Mouse (Mus musculus) stomach, embryonic 16.5 days (tissue): Measurements from ENCODE around the gene Dbf4. TPM values are rescaled to one million over a fixed set of nuclear protein-coding genes. Genes with fewer than 3 reads are reported as not detected.

Experiments
- ATAC-seq: fragments of 200-750 bp; cut with Nextera tagmentation; 2 replicates; pipeline ENCODE4 v1.8.0; 2017; ENCODE audit warnings: moderate number of reproducible peaks, moderate TSS enrichment; ENCODE audit not compliant: insufficient read depth, low FRiP score
- H3K27ac ChIP-seq: fragments of 300-500 bp; sonication (generic); 2 replicates; pipeline ENCODE4 v1.5.1; 2014; ENCODE audit warnings: low read length
- H3K27me3 ChIP-seq: fragments of 300-500 bp; sonication (generic); 2 replicates; pipeline ENCODE4 v1.6.1; 2014; ENCODE audit warnings: low read length, control low read depth, mixed read lengths; ENCODE audit not compliant: control insufficient read depth, insufficient read depth
- H3K36me3 ChIP-seq: fragments of 300-500 bp; sonication (generic); 2 replicates; pipeline ENCODE4 v1.6.1; 2014; ENCODE audit warnings: low read length; ENCODE audit not compliant: control insufficient read depth, insufficient read depth
- H3K4me1 ChIP-seq: fragments of 300-500 bp; sonication (generic); 2 replicates; pipeline ENCODE4 v1.6.1; 2014; ENCODE audit warnings: low read length, control low read depth, mixed read lengths; ENCODE audit not compliant: control insufficient read depth, insufficient read depth
- H3K4me2 ChIP-seq: fragments of 300-500 bp; sonication (generic); 2 replicates; pipeline ENCODE4 v1.6.1; 2014; ENCODE audit warnings: low read depth, low read length, mixed read lengths
- H3K4me3 ChIP-seq: fragments of 300-500 bp; sonication (generic); replicated peaks from 2 replicates; pipeline ENCODE4 v1.5.1; 2014; ENCODE audit warnings: mild to moderate bottlenecking, low read length
- H3K9ac ChIP-seq: fragments of 300-500 bp; sonication (generic); 2 replicates; pipeline ENCODE4 v1.6.1; 2014; ENCODE audit warnings: low read length
- H3K9me3 ChIP-seq: fragments of 300-500 bp; sonication (generic); replicated peaks from 2 replicates; pipeline ENCODE4 v1.6.1; 2016; ENCODE audit warnings: low read length, control low read depth; ENCODE audit not compliant: control insufficient read depth
- WGBS: fragments of 180-500 bp; shearing (Covaris S2); extraction: QIAGEN DNeasy Blood & Tissue Kit; methylation state at CpG from one replicate; pipeline ENCODE4 v1.1.7; 2014; 5-methylcytosine and 5-hydroxymethylcytosine counted together
- polyA plus RNA-seq: library from polyadenylated mRNA; unstranded; fragments of >200 nt; fragmentation: Nextera tagmentation; extraction: Ambion mirVana; gene quantifications from 2 replicates; pipeline ENCODE4 v1.2.1, GENCODE M21; 2015

Gene Dbf4
- polyA plus RNA-seq, 1 experiment from 2014 or later = 30.9 TPM

DNA sequence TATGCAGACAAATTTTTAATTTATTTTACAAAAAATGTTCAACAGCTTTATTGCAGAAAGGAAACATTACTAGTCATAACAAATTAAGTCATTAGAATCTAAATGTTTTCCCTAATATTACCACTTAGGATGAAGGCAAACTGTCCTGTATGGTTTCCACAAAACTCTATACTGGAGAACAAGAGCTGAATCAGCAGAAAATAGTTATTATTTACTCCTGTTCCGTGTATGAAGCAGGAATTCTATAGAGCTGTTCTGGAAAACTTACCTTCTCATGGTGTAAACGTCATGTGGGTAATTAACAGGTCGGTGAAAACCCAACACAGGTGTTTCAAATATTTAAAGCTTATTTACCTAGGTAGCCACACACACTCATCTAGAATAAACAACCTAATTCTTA lies 1.1 kb downstream of the Dbf4 start:
- H3K27ac ChIP-seq = no peak overlapping the region
- peak overlapping the region; percentile 63 for H3K4me2 ChIP-seq
- H3K9me3 ChIP-seq = no peaks in the 10 kb centered on the region
- H3K36me3 ChIP-seq = peaks cover 4% of the 10 kb centered on the region; the same call in 1 of the 2 replicates
- H3K9ac ChIP-seq = no peak overlapping the region
- no peak for ATAC-seq
- WGBS = 6% methylated on average over 3 of the region's 3 CpGs
- H3K4me1 ChIP-seq = peaks cover 5% of the 10 kb centered on the region; the same call in 1 of the 2 replicates
- no peaks in the 10 kb centered on the region for H3K27me3 ChIP-seq
- peak overlapping the region; percentile 86 for H3K4me3 ChIP-seq

- Histone ChIP-seq H3K36me3 (peaks cover 4% of the 10 kb centered on the region; the same call in 1 of the 2 replicates), H3K9me3 (no peaks in the 10 kb centered on the region), H3K9ac (no peak overlapping the region), H3K27me3 (no peaks in the 10 kb centered on the region), H3K4me3 (no peak overlapping the region), H3K4me2 (no peak overlapping the region), H3K4me1 (no peaks in the 10 kb centered on the region), H3K27ac (no peak overlapping the region)
- ATAC-seq = no peak
- WGBS = 49% methylated on average over 1 of the region's 1 CpGs
Observed at GRCm38 (mm10) chr5:8417443-8417842, 5.1 kb downstream of the Dbf4 start.

GRCm38 (mm10) chr5:8416683-8417413 lies 5.7 kb downstream of the Dbf4 start:
- H3K9me3 ChIP-seq = no peaks in the 10 kb centered on the region
- H3K4me2 ChIP-seq = no peak overlapping the region
- H3K4me1 ChIP-seq = no peaks in the 10 kb centered on the region
- no peak overlapping the region for H3K27ac ChIP-seq
- WGBS = 88% methylated on average over 3 of the region's 3 CpGs
- H3K4me3 ChIP-seq = no peak overlapping the region
- peaks cover 6% of the 10 kb centered on the region; the same call in 1 of the 2 replicates for H3K36me3 ChIP-seq
- no peak for ATAC-seq
- no peak overlapping the region for H3K9ac ChIP-seq
- H3K27me3 ChIP-seq = no peaks in the 10 kb centered on the region

- H3K27ac ChIP-seq = no peak overlapping the region
- H3K27me3 ChIP-seq = no peaks in the 10 kb centered on the region
- no peaks in the 10 kb centered on the region for H3K4me1 ChIP-seq
- H3K36me3 ChIP-seq = peaks cover 18% of the 10 kb centered on the region
- 91% methylated on average over 4 of the region's 4 CpGs for WGBS
- no peak overlapping the region for H3K9ac ChIP-seq
- no peak for ATAC-seq
- H3K4me3 ChIP-seq = no peak overlapping the region
- no peaks in the 10 kb centered on the region for H3K9me3 ChIP-seq
- H3K4me2 ChIP-seq = no peak overlapping the region
Observed at GRCm38 (mm10) chr5:8408746-8409145, 13.8 kb downstream of the Dbf4 start.

DNA sequence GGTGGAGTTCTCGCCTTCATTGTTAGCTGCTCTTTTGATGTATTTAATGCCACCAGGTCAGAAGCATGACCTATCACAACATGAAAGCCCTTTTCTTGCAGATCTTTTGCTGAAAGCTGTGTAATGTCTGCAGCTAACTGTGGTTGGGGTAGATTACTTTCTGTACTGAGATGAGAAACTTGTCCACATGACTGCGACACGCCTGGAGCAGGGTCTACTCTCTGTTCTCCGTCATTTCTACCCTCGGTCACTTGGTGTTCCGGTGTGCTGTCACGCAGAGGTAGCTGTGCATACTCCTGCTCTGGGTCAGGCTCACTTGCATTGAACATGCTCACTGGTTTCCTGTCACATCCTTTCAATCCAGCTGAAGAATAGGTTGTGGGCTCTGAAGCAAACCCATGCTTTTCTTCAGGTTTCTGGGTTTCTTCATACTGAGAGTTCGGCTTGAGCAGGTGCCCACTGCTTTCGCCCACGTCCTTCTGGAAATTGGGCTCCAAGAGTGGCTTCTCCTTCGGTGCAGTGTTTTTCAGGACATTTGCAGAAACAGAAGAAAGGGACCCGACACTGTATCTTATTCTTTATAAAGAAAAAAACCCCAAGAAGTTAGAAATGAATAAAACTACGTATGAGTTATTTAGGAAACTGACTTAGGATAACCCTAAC lies 24.8 kb downstream of the Dbf4 start:
- H3K36me3 ChIP-seq = no peaks in the 10 kb centered on the region; the same call in 1 of the 2 replicates
- 93% methylated on average over 13 of the region's 13 CpGs for WGBS
- ATAC-seq = no peak

DNA sequence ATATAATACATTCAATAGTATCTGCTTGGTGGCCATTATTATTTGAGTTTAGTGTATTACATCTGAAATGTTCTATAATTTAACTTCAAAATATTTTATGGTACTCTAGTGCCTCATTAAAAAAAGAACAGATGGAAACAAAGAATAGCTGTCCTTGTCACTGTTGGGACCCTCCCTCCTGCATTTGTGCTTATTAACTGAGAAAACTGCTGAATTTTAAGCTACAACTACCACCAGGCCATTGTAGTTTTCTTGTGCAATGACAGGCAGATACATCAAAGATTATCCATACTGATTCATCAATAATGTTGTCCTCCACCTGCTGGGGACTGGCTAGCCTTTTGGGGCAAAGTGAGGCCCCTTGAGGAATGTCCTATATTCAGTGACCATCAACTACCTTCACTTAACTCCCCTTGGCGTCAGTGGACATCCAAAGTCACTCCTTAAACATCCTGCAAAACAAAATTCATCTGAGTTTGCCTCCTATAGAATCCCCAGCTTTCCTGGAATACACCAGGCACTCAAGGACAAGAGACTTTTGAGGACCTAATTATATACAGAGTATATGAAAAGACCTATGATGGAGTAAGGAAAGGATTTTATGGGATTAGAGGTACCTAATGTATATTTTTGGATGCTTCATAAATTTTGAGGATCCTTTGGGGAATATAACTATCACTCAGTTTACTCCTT lies 28.5 kb downstream of the Dbf4 start:
- H3K4me2 ChIP-seq = no peak overlapping the region
- H3K27me3 ChIP-seq = no peaks in the 10 kb centered on the region
- ATAC-seq = no peak
- H3K9me3 ChIP-seq = no peaks in the 10 kb centered on the region
- no peak overlapping the region for H3K27ac ChIP-seq
- no peaks in the 10 kb centered on the region for H3K4me1 ChIP-seq
- no peak overlapping the region for H3K4me3 ChIP-seq
- no peaks in the 10 kb centered on the region; the same call in 1 of the 2 replicates for H3K36me3 ChIP-seq
- WGBS = 63% methylated on average over 1 of the region's 1 CpGs
- no peak overlapping the region for H3K9ac ChIP-seq

More for the DNA sequence above, 24.8 kb downstream of the Dbf4 start:
- Histone ChIP-seq H3K27me3 (no peaks in the 10 kb centered on the region), H3K27ac (no peak overlapping the region), H3K4me2 (no peak overlapping the region), H3K4me3 (no peak overlapping the region), H3K9ac (no peak overlapping the region), H3K9me3 (no peaks in the 10 kb centered on the region), H3K4me1 (no peaks in the 10 kb centered on the region)

DNA sequence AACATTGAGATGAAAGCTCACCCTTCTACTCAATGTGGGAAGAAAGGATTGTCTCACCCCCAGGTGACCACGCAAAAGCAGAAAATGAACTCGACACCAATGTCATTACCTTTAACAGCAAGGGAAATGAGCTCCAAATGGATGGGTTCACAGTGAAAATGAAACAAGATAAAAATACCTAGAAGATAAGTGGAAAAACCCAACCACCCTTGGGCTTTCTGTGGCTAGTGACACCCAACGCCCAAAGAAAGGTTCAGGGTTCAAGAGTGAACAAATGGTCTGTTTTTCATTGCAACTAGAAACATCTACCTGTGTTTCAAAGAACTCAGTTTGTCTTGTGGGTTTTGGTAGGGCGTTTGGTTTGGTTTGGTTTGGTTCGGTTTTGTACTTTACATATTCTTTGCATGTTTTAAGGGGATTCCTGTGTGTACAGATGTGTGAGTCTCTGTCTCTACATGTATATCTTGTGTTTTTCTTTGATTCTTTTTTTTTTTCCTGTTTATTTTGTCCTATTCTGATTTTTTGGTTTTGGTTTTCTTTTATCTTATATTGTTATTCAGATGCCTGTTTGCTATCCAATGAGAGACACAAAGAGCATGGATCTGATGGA lies 48.1 kb downstream of the Dbf4 start:
- no peaks in the 10 kb centered on the region for H3K27me3 ChIP-seq
- H3K4me3 ChIP-seq = no peak overlapping the region
- H3K9me3 ChIP-seq = no peaks in the 10 kb centered on the region
- no peak overlapping the region for H3K4me2 ChIP-seq
- H3K36me3 ChIP-seq = no peaks in the 10 kb centered on the region
- no peak overlapping the region for H3K9ac ChIP-seq
- no peak overlapping the region for H3K27ac ChIP-seq
- no peak for ATAC-seq
- 79% methylated on average over 5 of the region's 5 CpGs for WGBS
- no peaks in the 10 kb centered on the region for H3K4me1 ChIP-seq

GRCm38 (mm10) chr5:8373415-8373814 lies 49.1 kb downstream of the Dbf4 start:
- H3K4me2 ChIP-seq = no peak overlapping the region
- 69% methylated on average over 4 of the region's 4 CpGs for WGBS
- no peaks in the 10 kb centered on the region for H3K4me1 ChIP-seq
- H3K36me3 ChIP-seq = no peaks in the 10 kb centered on the region
- no peak overlapping the region for H3K4me3 ChIP-seq
- no peak for ATAC-seq
- H3K27ac ChIP-seq = no peak overlapping the region
- no peaks in the 10 kb centered on the region for H3K9me3 ChIP-seq
- H3K27me3 ChIP-seq = no peaks in the 10 kb centered on the region
- H3K9ac ChIP-seq = no peak overlapping the region
